Mouse (Mus musculus): Measurements from ENCODE around the gene Tbc1d1. TPM values are rescaled to one million over a fixed set of nuclear protein-coding genes. Genes with fewer than 3 reads are reported as not detected.

Tbc1d1 gene
- polyA plus RNA-seq, 1 experiment from 2014 or later: 15.9 TPM

DNA sequence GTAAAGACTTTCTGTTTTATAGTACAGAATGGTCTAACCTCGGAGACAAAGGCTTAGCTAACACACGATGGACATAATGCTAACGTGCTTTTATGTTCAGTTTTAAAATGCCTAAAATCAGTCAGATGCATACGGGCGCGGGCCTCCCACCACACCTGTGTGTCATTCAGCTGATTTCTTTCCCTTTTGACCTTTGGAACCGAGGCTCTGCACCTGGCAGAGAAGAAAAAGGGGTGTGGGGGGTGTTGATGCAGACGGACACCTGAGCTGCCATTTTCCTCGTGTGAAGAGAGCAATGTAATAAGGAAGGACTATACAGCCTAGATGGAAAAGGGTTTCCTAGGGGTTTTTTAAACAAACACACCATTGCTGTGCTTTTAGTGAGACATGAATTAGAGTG is 76.8 kb downstream of the Tbc1d1 start:
- Histone ChIP-seq H3K27ac (no peak overlapping the region), H3K4me1 (peaks cover 23% of the 10 kb centered on the region), H3K27me3 (no peaks in the 10 kb centered on the region), H3K9me3 (replicated peaks) (no peaks in the 10 kb centered on the region), H3K9ac (no peak overlapping the region), H3K36me3 (ENCODE audit: poor library complexity, severe bottlenecking) (no peaks in the 10 kb centered on the region), H3K4me2 (no peak overlapping the region), H3K4me3 (no peak overlapping the region)
- WGBS: 87% methylated on average over 9 of the region's 9 CpGs
- no peak for ATAC-seq

DNA sequence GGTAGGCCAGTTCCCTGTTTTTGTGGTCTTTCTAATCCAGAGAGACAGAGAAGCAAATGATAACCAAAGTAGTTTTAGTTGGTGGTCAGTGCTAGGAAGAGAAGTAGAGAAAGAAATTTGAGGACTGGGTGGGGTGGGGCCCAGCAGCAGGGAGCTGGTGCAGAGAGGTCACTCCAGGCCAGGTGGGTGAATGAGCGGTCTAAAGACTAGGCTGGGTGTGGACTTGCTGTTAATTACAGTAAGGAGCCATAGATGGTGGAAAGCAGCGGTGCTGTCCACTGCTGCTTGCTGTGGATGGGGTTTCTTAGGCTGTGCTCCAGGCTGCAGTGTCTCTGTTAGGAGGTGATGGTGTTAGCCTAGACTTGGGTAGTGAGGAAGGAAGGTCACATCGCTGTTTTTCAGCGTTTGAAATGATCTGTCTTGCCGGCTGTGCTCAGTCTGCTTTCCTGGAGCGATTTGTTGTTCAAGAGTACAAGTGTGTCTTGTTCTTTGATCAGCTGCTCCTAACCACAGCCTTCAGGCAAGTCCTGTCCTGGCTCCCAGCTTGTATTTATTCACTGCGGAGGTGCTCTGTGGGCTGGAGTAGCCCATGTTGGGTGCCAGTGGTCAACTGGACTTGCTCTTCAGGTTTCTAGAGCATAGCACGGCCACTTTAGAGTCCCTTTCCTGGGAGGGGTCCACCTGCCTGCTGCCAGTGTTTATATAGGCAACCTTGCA is 78.3 kb downstream of the Tbc1d1 start:
- 87% methylated on average over 8 of the region's 8 CpGs for WGBS
- ATAC-seq: no peak
- H3K9me3 ChIP-seq (replicated peaks): no peaks in the 10 kb centered on the region

DNA sequence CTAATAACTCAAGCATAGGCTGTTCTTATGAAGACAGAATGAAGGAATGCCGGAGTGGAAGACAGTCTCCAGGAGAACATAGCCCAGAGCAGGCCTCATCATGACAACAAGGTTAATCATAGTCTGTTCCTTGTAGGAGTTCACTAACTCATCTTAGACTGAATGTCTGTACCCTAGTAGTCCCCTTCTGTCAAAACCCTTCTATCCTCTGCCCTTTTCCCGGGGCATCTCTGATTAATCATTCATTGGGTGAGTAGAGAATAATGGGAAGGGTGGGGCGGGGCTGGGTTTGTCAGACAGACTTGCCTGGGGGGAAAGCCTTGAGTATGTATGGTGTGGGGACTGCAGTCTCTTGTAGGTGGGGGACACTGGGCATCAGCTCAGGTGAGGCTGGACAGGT is 79.1 kb downstream of the Tbc1d1 start:
- Histone ChIP-seq H3K36me3 (ENCODE audit: poor library complexity, severe bottlenecking) (no peaks in the 10 kb centered on the region), H3K9ac (no peak overlapping the region), H3K4me3 (no peak overlapping the region), H3K9me3 (replicated peaks) (no peaks in the 10 kb centered on the region), H3K27ac (no peak overlapping the region), H3K4me1 (peaks cover 23% of the 10 kb centered on the region), H3K27me3 (no peaks in the 10 kb centered on the region), H3K4me2 (no peak overlapping the region)
- ATAC-seq: no peak
- 85% methylated on average over 3 of the region's 3 CpGs for WGBS

More for the DNA sequence above, 78.3 kb downstream of the Tbc1d1 start:
- no peak overlapping the region for H3K9ac ChIP-seq
- peaks cover 23% of the 10 kb centered on the region for H3K4me1 ChIP-seq
- H3K27ac ChIP-seq: no peak overlapping the region
- H3K4me2 ChIP-seq: no peak overlapping the region
- no peak overlapping the region for H3K4me3 ChIP-seq
- H3K36me3 ChIP-seq (ENCODE audit: poor library complexity, severe bottlenecking): no peaks in the 10 kb centered on the region
- no peaks in the 10 kb centered on the region for H3K27me3 ChIP-seq

DNA sequence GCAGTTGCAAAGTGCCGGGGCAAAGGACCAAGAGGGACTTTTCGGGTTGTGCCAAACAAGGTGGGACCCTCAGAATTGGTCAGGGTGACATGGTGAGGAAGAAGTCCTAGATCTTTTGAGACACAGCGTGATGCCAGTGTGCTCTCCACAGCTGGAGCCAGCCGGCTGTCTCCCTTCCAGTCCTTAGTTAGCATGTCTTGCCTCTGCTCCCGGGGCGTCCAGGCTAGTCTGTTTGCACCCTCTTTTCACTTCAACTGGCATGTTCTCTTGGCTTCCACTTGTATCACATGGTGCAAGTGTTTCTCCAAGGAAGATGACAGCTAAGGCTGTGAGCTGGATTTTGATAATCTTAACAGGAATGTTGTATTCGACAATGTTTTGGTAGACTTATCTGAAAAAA is 80.5 kb downstream of the Tbc1d1 start:
- Histone ChIP-seq H3K4me3 (no peak overlapping the region), H3K27me3 (no peaks in the 10 kb centered on the region), H3K9me3 (replicated peaks) (no peaks in the 10 kb centered on the region), H3K9ac (no peak overlapping the region), H3K36me3 (ENCODE audit: poor library complexity, severe bottlenecking) (no peaks in the 10 kb centered on the region), H3K27ac (no peak overlapping the region), H3K4me2 (no peak overlapping the region), H3K4me1 (peaks cover 14% of the 10 kb centered on the region)
- 68% methylated on average over 7 of the region's 7 CpGs for WGBS
- ATAC-seq: no peak

DNA sequence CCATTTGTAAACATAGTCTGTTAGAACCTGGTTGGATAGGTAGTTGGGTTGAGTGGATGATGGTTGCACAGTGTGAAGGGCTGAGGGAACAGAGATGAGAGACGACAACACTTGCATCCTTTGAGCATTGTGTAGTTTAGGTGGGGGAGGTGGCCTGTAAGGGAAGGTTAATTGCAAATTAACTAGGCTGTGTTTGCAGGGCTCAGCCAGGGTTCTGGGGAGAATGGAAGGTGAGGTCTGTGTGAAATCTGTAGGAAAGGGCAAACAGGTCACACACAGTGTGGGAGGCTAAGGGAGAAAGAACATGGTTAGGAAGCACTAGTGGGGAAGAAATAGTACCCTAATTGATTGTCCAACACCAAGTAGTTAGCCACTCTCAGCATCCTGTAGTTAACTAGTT is 81.2 kb downstream of the Tbc1d1 start:
- 18% methylated on average over 1 of the region's 1 CpGs for WGBS
- Histone ChIP-seq H3K9ac (no peak overlapping the region), H3K4me2 (no peak overlapping the region), H3K4me1 (peaks cover 12% of the 10 kb centered on the region), H3K4me3 (no peak overlapping the region), H3K9me3 (replicated peaks) (no peaks in the 10 kb centered on the region), H3K36me3 (ENCODE audit: poor library complexity, severe bottlenecking) (no peaks in the 10 kb centered on the region), H3K27ac (no peak overlapping the region), H3K27me3 (no peaks in the 10 kb centered on the region)
- no peak for ATAC-seq

DNA sequence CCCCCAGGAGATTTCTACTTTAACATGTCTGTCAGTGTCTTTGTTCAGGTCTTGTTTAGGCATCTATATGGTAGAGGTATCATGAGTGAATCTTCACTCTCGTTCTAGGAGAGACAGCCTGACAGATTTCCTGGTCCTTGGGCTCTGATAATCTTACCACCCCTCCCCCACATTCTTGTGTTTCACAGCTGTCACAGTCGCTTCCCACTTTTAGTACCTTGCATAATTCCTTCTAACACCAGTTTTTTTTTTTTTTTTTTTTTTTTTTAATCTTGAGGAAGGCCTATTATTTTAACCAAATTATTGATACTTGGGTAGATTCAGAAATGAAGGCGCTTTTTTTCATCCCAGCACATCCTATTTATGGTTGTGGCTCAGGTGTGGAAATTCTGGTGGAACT is 81.6 kb downstream of the Tbc1d1 start:
- Histone ChIP-seq H3K4me2 (no peak overlapping the region), H3K27me3 (no peaks in the 10 kb centered on the region), H3K27ac (no peak overlapping the region), H3K9me3 (replicated peaks) (no peaks in the 10 kb centered on the region), H3K36me3 (ENCODE audit: poor library complexity, severe bottlenecking) (no peaks in the 10 kb centered on the region), H3K4me3 (no peak overlapping the region), H3K9ac (no peak overlapping the region), H3K4me1 (peaks cover 12% of the 10 kb centered on the region)
- ATAC-seq: no peak
- 65% methylated on average over 3 of the region's 3 CpGs for WGBS

DNA sequence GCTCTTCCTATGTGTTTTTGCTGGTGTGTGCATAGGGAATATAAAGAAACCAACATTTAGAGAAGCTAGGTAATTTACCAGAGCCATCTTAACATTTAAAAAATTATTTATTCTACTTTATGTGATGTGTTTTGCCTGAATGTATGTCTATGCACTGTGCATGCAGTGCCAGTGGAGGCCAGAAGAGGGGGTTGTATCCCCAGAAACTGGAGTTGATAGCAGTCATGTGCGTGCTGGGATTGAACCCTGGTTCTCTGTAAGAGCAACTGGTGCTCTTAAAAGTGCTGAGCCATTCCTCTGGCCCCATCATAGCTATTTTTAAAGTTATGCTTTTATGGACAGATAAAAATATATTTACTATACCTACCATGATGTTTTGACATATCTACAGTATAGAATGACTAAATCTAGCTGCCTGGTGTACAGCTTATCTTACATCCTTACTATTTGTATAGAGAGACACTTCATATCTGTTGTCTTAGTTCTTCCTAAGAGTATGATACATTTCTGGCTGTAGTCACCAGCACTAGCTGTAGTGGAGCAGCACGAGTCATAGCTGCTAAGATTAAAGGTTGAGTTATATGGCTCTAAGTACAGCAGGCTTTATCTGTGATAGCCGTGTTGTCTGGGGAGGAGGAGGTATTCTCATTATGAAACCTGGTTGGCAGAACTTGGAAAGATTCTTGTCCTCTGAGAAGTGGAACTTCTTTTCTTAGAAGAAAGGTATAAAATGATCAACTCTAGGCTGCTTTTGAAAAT is 83.0 kb downstream of the Tbc1d1 start:
- Histone ChIP-seq H3K36me3 (ENCODE audit: poor library complexity, severe bottlenecking) (no peaks in the 10 kb centered on the region), H3K4me2 (no peak overlapping the region), H3K27ac (no peak overlapping the region), H3K9me3 (replicated peaks) (no peaks in the 10 kb centered on the region), H3K4me1 (peaks cover 19% of the 10 kb centered on the region), H3K4me3 (no peak overlapping the region), H3K27me3 (no peaks in the 10 kb centered on the region), H3K9ac (no peak overlapping the region)
- 93% methylated on average over 3 of the region's 3 CpGs for WGBS
- ATAC-seq: no peak

DNA sequence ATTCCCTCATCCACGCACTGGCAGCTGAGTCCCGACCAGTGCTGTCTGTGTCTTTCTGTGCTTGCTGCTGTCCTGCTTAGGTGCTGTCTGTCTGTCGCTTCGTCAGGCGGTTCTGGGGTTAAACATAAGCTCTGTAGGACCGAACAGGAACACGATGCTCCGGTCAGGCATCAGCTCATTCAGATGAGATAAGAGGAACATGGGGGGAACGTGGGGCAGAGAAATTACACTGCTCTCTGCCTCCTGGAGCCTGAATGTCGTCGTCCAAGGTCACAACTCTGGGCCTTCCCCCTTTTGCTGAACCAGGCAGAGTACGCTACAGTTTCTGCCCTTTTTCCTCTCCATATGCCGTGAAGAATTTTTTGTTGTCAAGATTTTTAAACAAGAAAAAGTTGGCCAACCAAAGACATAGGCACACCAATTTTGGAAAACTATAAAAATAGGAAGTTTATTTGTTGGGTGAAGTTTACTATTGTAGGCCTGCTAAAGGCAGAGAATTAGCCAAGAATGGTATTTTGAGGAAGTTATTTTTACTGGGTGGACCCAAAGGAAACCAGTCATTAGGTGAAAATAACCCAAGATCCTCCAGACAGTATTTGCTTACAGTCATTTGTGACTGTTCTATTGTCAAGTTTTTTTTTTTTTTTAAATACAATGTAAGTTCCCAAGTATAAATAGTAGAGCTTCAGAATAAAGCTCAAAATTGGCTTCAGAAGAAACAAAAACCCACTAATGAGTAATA is 85.0 kb downstream of the Tbc1d1 start:
- no peak overlapping the region for H3K4me3 ChIP-seq
- H3K4me1 ChIP-seq: peaks cover 17% of the 10 kb centered on the region
- H3K27me3 ChIP-seq: no peaks in the 10 kb centered on the region
- H3K36me3 ChIP-seq (ENCODE audit: poor library complexity, severe bottlenecking): no peaks in the 10 kb centered on the region
- no peak overlapping the region for H3K4me2 ChIP-seq
- H3K9ac ChIP-seq: no peak overlapping the region
- no peak for ATAC-seq
- H3K9me3 ChIP-seq (replicated peaks): no peaks in the 10 kb centered on the region
- 86% methylated on average over 13 of the region's 13 CpGs for WGBS
- no peak overlapping the region for H3K27ac ChIP-seq

DNA sequence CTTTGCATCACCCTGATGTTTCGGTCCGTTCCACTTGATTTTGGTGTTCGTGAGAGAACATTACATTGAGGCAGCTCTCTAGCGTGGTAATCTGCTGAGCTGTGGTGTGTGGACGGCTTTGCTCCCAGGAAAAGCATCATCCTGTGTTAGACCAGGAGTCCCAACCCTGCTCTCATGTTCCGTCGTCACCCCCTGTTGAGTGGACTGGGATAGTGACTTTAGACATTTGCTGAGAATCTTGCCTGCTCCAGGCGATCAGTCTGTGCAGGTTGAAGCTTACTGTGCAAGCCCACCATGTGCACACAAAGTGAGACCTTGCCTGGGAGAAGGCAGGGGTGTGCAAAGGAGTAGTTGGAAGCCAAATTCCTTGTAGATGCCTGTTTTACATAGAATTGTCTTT is 85.8 kb downstream of the Tbc1d1 start:
- Histone ChIP-seq H3K9me3 (replicated peaks) (no peaks in the 10 kb centered on the region), H3K36me3 (ENCODE audit: poor library complexity, severe bottlenecking) (no peaks in the 10 kb centered on the region), H3K27ac (no peak overlapping the region), H3K27me3 (no peaks in the 10 kb centered on the region), H3K9ac (no peak overlapping the region), H3K4me1 (peaks cover 17% of the 10 kb centered on the region), H3K4me2 (no peak overlapping the region), H3K4me3 (no peak overlapping the region)
- ATAC-seq: no peak
- WGBS: 89% methylated on average over 8 of the region's 8 CpGs

DNA sequence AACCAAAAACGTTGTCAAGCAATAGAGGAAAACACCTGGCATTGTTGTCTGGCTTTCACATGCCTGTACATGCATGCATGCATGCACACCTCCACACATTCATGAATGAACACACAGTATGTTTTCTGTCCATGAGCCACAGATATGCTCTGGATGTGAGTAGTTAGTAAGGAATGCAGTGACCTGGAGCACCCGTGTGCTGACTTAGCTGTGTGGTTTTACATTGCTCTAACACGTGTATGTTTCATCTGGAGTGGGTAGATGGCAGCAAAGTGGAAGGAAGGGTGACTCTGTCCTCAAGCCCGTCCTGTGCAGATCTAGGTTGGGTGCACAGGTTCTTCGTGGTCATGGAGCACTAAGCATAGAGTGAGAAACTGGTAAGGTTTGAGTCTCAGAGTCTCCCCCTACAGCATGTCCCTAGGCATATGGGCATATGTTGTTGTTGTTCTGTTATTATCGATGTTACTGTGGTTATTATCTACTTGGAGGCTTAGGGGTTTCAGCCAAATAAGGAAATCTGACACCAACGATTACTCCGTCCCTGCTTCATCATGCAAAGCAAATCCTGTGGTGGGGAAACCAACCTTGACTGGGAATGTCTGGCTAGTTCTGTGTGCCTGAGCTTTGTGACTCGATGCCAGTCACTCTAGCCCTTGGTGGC is 86.8 kb downstream of the Tbc1d1 start:
- H3K4me2 ChIP-seq: no peak overlapping the region
- H3K36me3 ChIP-seq (ENCODE audit: poor library complexity, severe bottlenecking): no peaks in the 10 kb centered on the region
- H3K9ac ChIP-seq: no peak overlapping the region
- no peak overlapping the region for H3K4me3 ChIP-seq
- WGBS: 66% methylated on average over 9 of the region's 9 CpGs
- H3K4me1 ChIP-seq: peaks cover 11% of the 10 kb centered on the region
- H3K27ac ChIP-seq: no peak overlapping the region
- H3K27me3 ChIP-seq: no peaks in the 10 kb centered on the region
- ATAC-seq: no peak
- no peaks in the 10 kb centered on the region for H3K9me3 ChIP-seq (replicated peaks)

DNA sequence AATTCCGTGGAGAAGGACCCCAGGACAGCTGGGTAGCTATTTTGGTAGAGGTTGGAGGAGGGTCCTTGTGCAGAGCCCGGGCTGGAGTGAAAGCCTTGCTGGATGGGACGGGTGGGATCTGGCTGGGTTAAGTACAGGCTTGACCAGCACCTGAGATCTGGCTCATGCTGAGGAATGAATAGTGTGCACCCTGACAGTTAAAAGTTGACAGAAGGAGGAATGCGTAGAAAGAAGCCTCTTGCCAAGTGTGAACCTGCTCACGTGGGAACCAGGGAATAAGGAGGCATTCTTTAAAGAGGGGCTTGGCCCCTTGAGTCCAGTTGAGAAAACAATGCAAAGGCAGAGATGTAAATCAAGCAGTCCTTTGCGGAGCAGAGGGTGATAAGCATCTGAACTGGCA is 87.6 kb downstream of the Tbc1d1 start:
- H3K4me1 ChIP-seq: peaks cover 11% of the 10 kb centered on the region
- no peak overlapping the region for H3K4me2 ChIP-seq
- H3K9ac ChIP-seq: no peak overlapping the region
- no peak overlapping the region for H3K27ac ChIP-seq
- WGBS: 50% methylated on average over 6 of the region's 6 CpGs
- no peaks in the 10 kb centered on the region for H3K9me3 ChIP-seq (replicated peaks)
- ATAC-seq: no peak
- H3K27me3 ChIP-seq: no peaks in the 10 kb centered on the region
- H3K4me3 ChIP-seq: no peak overlapping the region
- no peaks in the 10 kb centered on the region for H3K36me3 ChIP-seq (ENCODE audit: poor library complexity, severe bottlenecking)

DNA sequence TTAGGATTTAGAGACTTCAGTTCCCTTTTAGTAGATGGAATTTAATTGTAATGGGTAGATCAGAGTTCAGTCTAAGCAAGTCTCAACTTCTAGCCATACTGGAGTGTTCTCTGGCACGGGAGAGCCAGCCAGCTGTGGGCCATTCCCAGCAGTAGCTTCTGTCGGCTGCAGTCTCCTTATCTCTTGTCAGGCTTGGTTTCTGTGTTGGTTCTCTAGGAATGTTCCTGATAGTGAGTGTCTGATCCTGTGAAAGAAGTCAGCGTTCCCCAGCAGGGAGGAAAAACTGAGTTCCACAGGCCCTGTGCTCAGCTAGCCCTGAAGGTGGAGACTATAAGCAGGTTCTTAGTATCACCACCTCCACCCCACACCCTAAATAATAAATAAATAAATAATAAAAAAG is 88.2 kb downstream of the Tbc1d1 start:
- H3K4me1 ChIP-seq: peaks cover 11% of the 10 kb centered on the region
- 41% methylated on average over 3 of the region's 3 CpGs for WGBS
- no peak overlapping the region for H3K4me2 ChIP-seq
- H3K27ac ChIP-seq: no peak overlapping the region
- no peak overlapping the region for H3K9ac ChIP-seq
- H3K36me3 ChIP-seq (ENCODE audit: poor library complexity, severe bottlenecking): no peaks in the 10 kb centered on the region
- no peaks in the 10 kb centered on the region for H3K9me3 ChIP-seq (replicated peaks)
- no peak for ATAC-seq
- no peak overlapping the region for H3K4me3 ChIP-seq
- no peaks in the 10 kb centered on the region for H3K27me3 ChIP-seq
